Mouse (Mus musculus): ENCODE data around the gene Plk3. TPM values are rescaled to one million over a fixed set of nuclear protein-coding genes. Genes with fewer than 3 reads are reported as not detected.

Plk3 gene
- polyA plus RNA-seq, 1 experiment from 2014 or later = 3.2 TPM

GRCm38 (mm10) chr4:117110249-117110648 is 23.5 kb downstream of the Plk3 start:
- Histone ChIP-seq H3K4me1 (replicated peaks; ENCODE audit: control insufficient read depth, insufficient read depth, low read length) (peaks cover 1% of the 10 kb centered on the region; the same call in 1 of the 2 replicates), H3K36me3 (ENCODE audit: control insufficient read depth, insufficient read depth, low read length) (peaks cover 12% of the 10 kb centered on the region; the same call in 1 of the 2 replicates), H3K9me3 (ENCODE audit: control insufficient read depth, low read length) (no peaks in the 10 kb centered on the region), H3K27ac (ENCODE audit: low read length) (no peak overlapping the region), H3K27me3 (ENCODE audit: control insufficient read depth, insufficient read depth, low read depth, low read length) (no peaks in the 10 kb centered on the region), H3K9ac (ENCODE audit: low read length) (no peak overlapping the region), H3K4me2 (ENCODE audit: low read depth, low read length) (no peak overlapping the region), H3K4me3 (ENCODE audit: low read length) (no peak overlapping the region)
- 92% methylated on average over 13 of the region's 13 CpGs for WGBS
- no peak for ATAC-seq (ENCODE audit: low read depth)

GRCm38 (mm10) chr4:117109330-117109729 is 24.4 kb downstream of the Plk3 start:
- no peak overlapping the region for H3K9ac ChIP-seq (ENCODE audit: low read length)
- H3K4me3 ChIP-seq (ENCODE audit: low read length) = no peak overlapping the region
- H3K27ac ChIP-seq (ENCODE audit: low read length) = no peak overlapping the region
- H3K36me3 ChIP-seq (ENCODE audit: control insufficient read depth, insufficient read depth, low read length) = peaks cover 12% of the 10 kb centered on the region; the same call in 1 of the 2 replicates
- no peak for ATAC-seq (ENCODE audit: low read depth)
- H3K4me2 ChIP-seq (ENCODE audit: low read depth, low read length) = no peak overlapping the region
- no peaks in the 10 kb centered on the region for H3K27me3 ChIP-seq (ENCODE audit: control insufficient read depth, insufficient read depth, low read depth, low read length)
- 90% methylated on average over 25 of the region's 25 CpGs for WGBS
- peaks cover 7% of the 10 kb centered on the region; the same call in 1 of the 2 replicates for H3K4me1 ChIP-seq (replicated peaks; ENCODE audit: control insufficient read depth, insufficient read depth, low read length)
- no peaks in the 10 kb centered on the region for H3K9me3 ChIP-seq (ENCODE audit: control insufficient read depth, low read length)

GRCm38 (mm10) chr4:117108524-117108849 is 25.3 kb downstream of the Plk3 start:
- no peak for ATAC-seq (ENCODE audit: low read depth)
- H3K9ac ChIP-seq (ENCODE audit: low read length) = no peak overlapping the region
- peaks cover 8% of the 10 kb centered on the region; the same call in 1 of the 2 replicates for H3K4me1 ChIP-seq (replicated peaks; ENCODE audit: control insufficient read depth, insufficient read depth, low read length)
- H3K4me3 ChIP-seq (ENCODE audit: low read length) = no peak overlapping the region
- H3K4me2 ChIP-seq (ENCODE audit: low read depth, low read length) = no peak overlapping the region
- H3K27me3 ChIP-seq (ENCODE audit: control insufficient read depth, insufficient read depth, low read depth, low read length) = no peaks in the 10 kb centered on the region
- H3K36me3 ChIP-seq (ENCODE audit: control insufficient read depth, insufficient read depth, low read length) = peaks cover 10% of the 10 kb centered on the region; the same call in 1 of the 2 replicates
- 89% methylated on average over 6 of the region's 6 CpGs for WGBS
- H3K9me3 ChIP-seq (ENCODE audit: control insufficient read depth, low read length) = no peaks in the 10 kb centered on the region
- no peak overlapping the region for H3K27ac ChIP-seq (ENCODE audit: low read length)

GRCm38 (mm10) chr4:117107813-117108523 is 25.8 kb downstream of the Plk3 start:
- H3K4me3 ChIP-seq (ENCODE audit: low read length) = no peak overlapping the region
- H3K9ac ChIP-seq (ENCODE audit: low read length) = no peak overlapping the region
- 88% methylated on average over 18 of the region's 18 CpGs for WGBS
- no peaks in the 10 kb centered on the region for H3K9me3 ChIP-seq (ENCODE audit: control insufficient read depth, low read length)
- no peak for ATAC-seq (ENCODE audit: low read depth)
- H3K4me1 ChIP-seq (replicated peaks; ENCODE audit: control insufficient read depth, insufficient read depth, low read length) = peaks cover 8% of the 10 kb centered on the region; the same call in 1 of the 2 replicates
- no peaks in the 10 kb centered on the region for H3K27me3 ChIP-seq (ENCODE audit: control insufficient read depth, insufficient read depth, low read depth, low read length)
- peaks cover 10% of the 10 kb centered on the region; the same call in 1 of the 2 replicates for H3K36me3 ChIP-seq (ENCODE audit: control insufficient read depth, insufficient read depth, low read length)
- H3K4me2 ChIP-seq (ENCODE audit: low read depth, low read length) = no peak overlapping the region
- no peak overlapping the region for H3K27ac ChIP-seq (ENCODE audit: low read length)

GRCm38 (mm10) chr4:117105127-117105526 is 28.6 kb downstream of the Plk3 start:
- no peaks in the 10 kb centered on the region for H3K9me3 ChIP-seq (ENCODE audit: control insufficient read depth, low read length)
- H3K36me3 ChIP-seq (ENCODE audit: control insufficient read depth, insufficient read depth, low read length) = peaks cover 8% of the 10 kb centered on the region; the same call in 1 of the 2 replicates
- H3K4me1 ChIP-seq (replicated peaks; ENCODE audit: control insufficient read depth, insufficient read depth, low read length) = peaks cover 11% of the 10 kb centered on the region; the same call in 1 of the 2 replicates
- WGBS = 39% methylated on average over 10 of the region's 10 CpGs
- no peak overlapping the region for H3K27ac ChIP-seq (ENCODE audit: low read length)
- H3K9ac ChIP-seq (ENCODE audit: low read length) = 0 out of 2 replicates have a peak overlapping the region, but pooled peaks have one; percentile 28
- no peaks in the 10 kb centered on the region for H3K27me3 ChIP-seq (ENCODE audit: control insufficient read depth, insufficient read depth, low read depth, low read length)
- H3K4me2 ChIP-seq (ENCODE audit: low read depth, low read length) = no peak overlapping the region
- no peak for ATAC-seq (ENCODE audit: low read depth)
- H3K4me3 ChIP-seq (ENCODE audit: low read length) = no peak overlapping the region

DNA sequence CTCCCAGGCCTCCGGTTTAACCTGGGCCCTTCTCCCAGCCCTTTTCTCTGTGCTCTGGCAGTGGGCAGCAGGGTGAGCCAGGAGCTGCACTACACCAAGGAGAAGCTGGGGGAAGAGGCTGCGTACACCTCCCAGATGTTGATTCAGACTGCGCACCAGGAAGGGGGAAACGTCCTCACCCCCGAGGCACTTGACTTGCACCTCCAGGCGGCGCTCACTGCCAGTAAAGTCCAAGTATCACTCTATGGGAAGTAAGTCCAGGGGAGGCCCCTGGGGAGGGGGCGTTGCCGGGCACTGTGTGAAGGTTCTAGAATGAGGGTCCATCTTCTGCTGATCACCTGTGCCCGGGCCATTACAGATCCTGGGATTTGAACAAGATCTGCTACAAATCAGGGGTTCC is 29.1 kb downstream of the Plk3 start:
- no peak overlapping the region for H3K4me3 ChIP-seq (ENCODE audit: low read length)
- 64% methylated on average over 10 of the region's 10 CpGs for WGBS
- no peak overlapping the region for H3K4me2 ChIP-seq (ENCODE audit: low read depth, low read length)
- no peak overlapping the region for H3K9ac ChIP-seq (ENCODE audit: low read length)
- ATAC-seq (ENCODE audit: low read depth) = no peak
- H3K9me3 ChIP-seq (ENCODE audit: control insufficient read depth, low read length) = no peaks in the 10 kb centered on the region
- H3K27ac ChIP-seq (ENCODE audit: low read length) = no peak overlapping the region
- H3K27me3 ChIP-seq (ENCODE audit: control insufficient read depth, insufficient read depth, low read depth, low read length) = no peaks in the 10 kb centered on the region
- peaks cover 5% of the 10 kb centered on the region; the same call in 1 of the 2 replicates for H3K36me3 ChIP-seq (ENCODE audit: control insufficient read depth, insufficient read depth, low read length)
- H3K4me1 ChIP-seq (replicated peaks; ENCODE audit: control insufficient read depth, insufficient read depth, low read length) = peaks cover 11% of the 10 kb centered on the region; the same call in 1 of the 2 replicates

GRCm38 (mm10) chr4:117101218-117101617 is 32.5 kb downstream of the Plk3 start:
- no peaks in the 10 kb centered on the region for H3K9me3 ChIP-seq (ENCODE audit: control insufficient read depth, low read length)
- H3K27me3 ChIP-seq (ENCODE audit: control insufficient read depth, insufficient read depth, low read depth, low read length) = no peaks in the 10 kb centered on the region
- no peak for ATAC-seq (ENCODE audit: low read depth)
- H3K27ac ChIP-seq (ENCODE audit: low read length) = 0 out of 2 replicates have a peak overlapping the region, but pooled peaks have one; percentile 4
- no peaks in the 10 kb centered on the region; the same call in 1 of the 2 replicates for H3K36me3 ChIP-seq (ENCODE audit: control insufficient read depth, insufficient read depth, low read length)
- no peak overlapping the region for H3K9ac ChIP-seq (ENCODE audit: low read length)
- H3K4me2 ChIP-seq (ENCODE audit: low read depth, low read length) = no peak overlapping the region
- 46% methylated on average over 7 of the region's 7 CpGs for WGBS
- no peak overlapping the region for H3K4me3 ChIP-seq (ENCODE audit: low read length)
- H3K4me1 ChIP-seq (replicated peaks; ENCODE audit: control insufficient read depth, insufficient read depth, low read length) = peaks cover 34% of the 10 kb centered on the region

DNA sequence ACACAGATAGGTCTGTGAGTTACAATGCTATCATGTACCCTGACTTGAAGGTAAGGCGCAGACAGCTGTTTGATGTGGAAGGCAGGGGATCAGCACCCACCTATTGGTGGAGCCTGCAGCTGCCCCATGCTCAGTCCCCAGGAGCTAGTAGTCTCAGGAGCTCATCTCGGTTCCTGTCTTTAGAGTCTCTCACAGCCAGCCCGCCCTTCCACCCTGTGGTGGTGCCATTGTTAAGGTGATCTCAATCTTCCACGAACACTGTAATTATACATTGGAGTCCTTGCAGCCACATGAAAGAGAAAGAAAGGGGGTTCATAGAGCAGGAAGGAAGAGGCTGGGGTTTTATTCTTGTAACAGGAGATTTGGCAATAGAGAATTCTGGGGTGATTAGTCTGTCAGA is 33.7 kb downstream of the Plk3 start:
- Histone ChIP-seq H3K4me2 (ENCODE audit: low read depth, low read length) (no peak overlapping the region), H3K4me3 (ENCODE audit: low read length) (no peak overlapping the region), H3K36me3 (ENCODE audit: control insufficient read depth, insufficient read depth, low read length) (no peaks in the 10 kb centered on the region; the same call in 1 of the 2 replicates), H3K9ac (ENCODE audit: low read length) (no peak overlapping the region), H3K4me1 (replicated peaks; ENCODE audit: control insufficient read depth, insufficient read depth, low read length) (peaks cover 36% of the 10 kb centered on the region), H3K9me3 (ENCODE audit: control insufficient read depth, low read length) (no peaks in the 10 kb centered on the region), H3K27ac (ENCODE audit: low read length) (no peak overlapping the region), H3K27me3 (ENCODE audit: control insufficient read depth, insufficient read depth, low read depth, low read length) (no peaks in the 10 kb centered on the region)
- 81% methylated on average over 4 of the region's 4 CpGs for WGBS
- no peak for ATAC-seq (ENCODE audit: low read depth)

DNA sequence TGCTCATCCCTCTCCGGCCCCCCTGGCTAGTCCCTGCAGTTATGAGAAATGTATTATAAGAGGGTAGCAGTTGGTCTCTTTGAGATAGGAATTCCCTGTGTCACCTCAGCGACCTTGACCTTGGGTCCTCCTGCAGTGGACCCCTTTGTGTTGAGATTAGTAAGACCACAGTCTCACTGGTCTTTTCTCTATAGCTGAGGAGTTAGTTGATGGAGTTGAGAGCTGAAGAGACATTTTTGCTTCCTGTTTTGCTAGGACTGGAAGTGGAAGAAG is 35.1 kb downstream of the Plk3 start:
- no peak overlapping the region for H3K4me2 ChIP-seq (ENCODE audit: low read depth, low read length)
- no peak for ATAC-seq (ENCODE audit: low read depth)
- H3K36me3 ChIP-seq (ENCODE audit: control insufficient read depth, insufficient read depth, low read length) = no peaks in the 10 kb centered on the region; the same call in 1 of the 2 replicates
- no peaks in the 10 kb centered on the region for H3K27me3 ChIP-seq (ENCODE audit: control insufficient read depth, insufficient read depth, low read depth, low read length)
- 48% methylated on average over 2 of the region's 2 CpGs for WGBS
- peak overlapping the region; percentile 73 for H3K27ac ChIP-seq (ENCODE audit: low read length)
- no peaks in the 10 kb centered on the region for H3K9me3 ChIP-seq (ENCODE audit: control insufficient read depth, low read length)
- H3K4me1 ChIP-seq (replicated peaks; ENCODE audit: control insufficient read depth, insufficient read depth, low read length) = peaks cover 34% of the 10 kb centered on the region
- H3K9ac ChIP-seq (ENCODE audit: low read length) = peak overlapping the region; percentile 9; the same call in 1 of the 2 replicates
- H3K4me3 ChIP-seq (ENCODE audit: low read length) = no peak overlapping the region

Measured in lung, embryonic 16.5 days (tissue).